Mouse (Mus musculus) forebrain, embryonic 14.5 days (tissue): Measurements from ENCODE around the gene Mtor. TPM values are rescaled to one million over a fixed set of nuclear protein-coding genes. Genes with fewer than 3 reads are reported as not detected.
A peak's percentile ranks its signal among the peaks of the same experiment; 100 is the strongest.

Experiments used
- ATAC-seq: fragments of 200-750 bp; cut with Nextera tagmentation; 2 replicates; pipeline ENCODE4 v1.8.0; 2017; ENCODE audit warnings: mild to moderate bottlenecking, moderate library complexity
- DNase-seq: peaks from one replicate; pipeline ENCODE4 v3.0.0-alpha.2; 2015; ENCODE audit warnings: low spot score
- H3K27ac ChIP-seq: fragments of 300-500 bp; sonication (generic); 2 replicates; pipeline ENCODE4 v1.5.1; 2014; ENCODE audit warnings: low read depth, mild to moderate bottlenecking, control low read depth, low read length, moderate library complexity
- H3K27me3 ChIP-seq: fragments of 300-500 bp; sonication (generic); replicated peaks from 2 replicates; pipeline ENCODE4 v1.6.1; 2014; ENCODE audit warnings: low read length, control low read depth, mixed read lengths; ENCODE audit not compliant: control insufficient read depth, insufficient read depth
- H3K36me3 ChIP-seq: fragments of 300-500 bp; sonication (generic); 2 replicates; pipeline ENCODE4 v1.6.1; 2014; ENCODE audit warnings: low read length, control low read depth; ENCODE audit not compliant: control insufficient read depth, insufficient read depth
- H3K4me1 ChIP-seq: fragments of 300-500 bp; sonication (generic); 2 replicates; pipeline ENCODE4 v1.6.1; 2014; ENCODE audit warnings: antibody characterized with exemption, low read length, control low read depth; ENCODE audit not compliant: control insufficient read depth, insufficient read depth
- H3K4me2 ChIP-seq: fragments of 300-500 bp; sonication (generic); 2 replicates; pipeline ENCODE4 v1.6.1; 2014; ENCODE audit warnings: mild to moderate bottlenecking, control low read depth, low read length
- H3K4me3 ChIP-seq: fragments of 300-500 bp; sonication (generic); 2 replicates; pipeline ENCODE4 v1.5.1; 2014; ENCODE audit warnings: low read depth, low read length, control low read depth
- H3K9ac ChIP-seq: fragments of 300-500 bp; sonication (generic); 2 replicates; pipeline ENCODE4 v1.6.1; 2014; ENCODE audit warnings: mild to moderate bottlenecking, low read length, control low read depth, moderate library complexity
- H3K9me3 ChIP-seq: fragments of 300-500 bp; sonication (generic); replicated peaks from 2 replicates; pipeline ENCODE4 v1.6.1; 2016; ENCODE audit warnings: low read length, control low read depth, mixed read lengths; ENCODE audit not compliant: control insufficient read depth
- WGBS: fragments of 180-500 bp; shearing (Covaris S2); extraction: QIAGEN DNeasy Blood & Tissue Kit; methylation state at CpG from one replicate; pipeline ENCODE4 v1.1.7; 2014; 5-methylcytosine and 5-hydroxymethylcytosine counted together
- polyA plus RNA-seq: library from polyadenylated mRNA; unstranded; fragments of >200 nt; fragmentation: Nextera tagmentation; extraction: Ambion mirVana; gene quantifications from 2 replicates; pipeline ENCODE4 v1.2.1, GENCODE M21; 2014

Gene Mtor
- polyA plus RNA-seq, 1 experiment from 2014 or later, result 22.2 TPM

DNA sequence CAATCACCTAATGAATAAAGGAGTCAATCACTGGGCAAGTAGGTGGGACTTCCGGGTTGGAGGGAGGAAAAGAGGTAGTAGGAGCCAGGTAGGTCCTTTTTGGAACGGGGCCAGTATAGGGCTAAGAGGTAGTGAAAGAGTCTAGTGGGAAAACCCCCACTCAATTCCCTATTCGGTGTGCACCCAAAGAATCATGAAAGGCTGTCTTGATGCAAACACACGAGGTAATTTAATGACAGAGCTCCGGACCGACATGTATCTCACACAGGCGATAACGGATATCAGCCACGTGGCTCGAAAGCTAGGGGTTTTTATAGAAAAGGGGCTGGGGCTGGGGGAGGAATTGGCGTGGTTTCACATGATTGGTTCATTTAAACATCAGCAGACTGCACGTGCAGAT, 150.4 kb downstream of the Mtor start:
- WGBS, result 95% methylated on average over 12 of the region's 12 CpGs
- no peak for ATAC-seq

GRCm38 (mm10) chr4:148600316-148600715, 151.9 kb downstream of the Mtor start:
- ATAC-seq (no peak), DNase-seq (no peak)
- H3K27ac ChIP-seq, result no peak overlapping the region
- H3K9ac ChIP-seq, result no peak overlapping the region
- 94% methylated on average over 4 of the region's 4 CpGs for WGBS
- H3K9me3 ChIP-seq, result no peaks in the 10 kb centered on the region
- peaks cover 20% of the 10 kb centered on the region for H3K36me3 ChIP-seq
- H3K4me2 ChIP-seq, result no peak overlapping the region
- no peak overlapping the region for H3K4me3 ChIP-seq
- H3K4me1 ChIP-seq, result no peaks in the 10 kb centered on the region
- no peaks in the 10 kb centered on the region for H3K27me3 ChIP-seq

More for the DNA sequence above, 150.4 kb downstream of the Mtor start:
- Histone ChIP-seq H3K36me3 (peaks cover 35% of the 10 kb centered on the region), H3K4me3 (no peak overlapping the region), H3K27me3 (no peaks in the 10 kb centered on the region), H3K9ac (no peak overlapping the region), H3K27ac (no peak overlapping the region), H3K4me2 (no peak overlapping the region), H3K4me1 (no peaks in the 10 kb centered on the region), H3K9me3 (no peaks in the 10 kb centered on the region)
- DNase-seq, result no peak

- Histone ChIP-seq H3K27me3 (no peaks in the 10 kb centered on the region), H3K27ac (no peak overlapping the region), H3K4me2 (no peak overlapping the region), H3K9ac (no peak overlapping the region), H3K4me3 (no peak overlapping the region), H3K4me1 (no peaks in the 10 kb centered on the region), H3K36me3 (peaks cover 5% of the 10 kb centered on the region), H3K9me3 (no peaks in the 10 kb centered on the region)
- ATAC-seq, result no peak
- 87% methylated on average over 4 of the region's 4 CpGs for WGBS
- DNase-seq, result no peak
Measured at GRCm38 (mm10) chr4:148601871-148602270, 153.5 kb downstream of the Mtor start.

GRCm38 (mm10) chr4:148602357-148603120, 154.1 kb downstream of the Mtor start, which contains the start of gene Masp2:
Masp2 (plus strand) TSS chr4:148602554.
- Histone ChIP-seq H3K4me2 (no peak within 1 kb of the TSS), H3K27ac (no peak within 1 kb of the TSS), H3K4me1 (no peaks in the 10 kb centered on the region), H3K27me3 (no peaks in the 10 kb centered on the region), H3K9me3 (no peaks in the 10 kb centered on the region), H3K9ac (no peak within 1 kb of the TSS), H3K36me3 (0 out of 2 replicates have a peak, but pooled peaks cover 8% of the 10 kb centered on the region), H3K4me3 (no peak within 1 kb of the TSS)
- 90% methylated on average over 14 of the region's 14 CpGs for WGBS
- DNase-seq (no peak), ATAC-seq (no peak)

DNA sequence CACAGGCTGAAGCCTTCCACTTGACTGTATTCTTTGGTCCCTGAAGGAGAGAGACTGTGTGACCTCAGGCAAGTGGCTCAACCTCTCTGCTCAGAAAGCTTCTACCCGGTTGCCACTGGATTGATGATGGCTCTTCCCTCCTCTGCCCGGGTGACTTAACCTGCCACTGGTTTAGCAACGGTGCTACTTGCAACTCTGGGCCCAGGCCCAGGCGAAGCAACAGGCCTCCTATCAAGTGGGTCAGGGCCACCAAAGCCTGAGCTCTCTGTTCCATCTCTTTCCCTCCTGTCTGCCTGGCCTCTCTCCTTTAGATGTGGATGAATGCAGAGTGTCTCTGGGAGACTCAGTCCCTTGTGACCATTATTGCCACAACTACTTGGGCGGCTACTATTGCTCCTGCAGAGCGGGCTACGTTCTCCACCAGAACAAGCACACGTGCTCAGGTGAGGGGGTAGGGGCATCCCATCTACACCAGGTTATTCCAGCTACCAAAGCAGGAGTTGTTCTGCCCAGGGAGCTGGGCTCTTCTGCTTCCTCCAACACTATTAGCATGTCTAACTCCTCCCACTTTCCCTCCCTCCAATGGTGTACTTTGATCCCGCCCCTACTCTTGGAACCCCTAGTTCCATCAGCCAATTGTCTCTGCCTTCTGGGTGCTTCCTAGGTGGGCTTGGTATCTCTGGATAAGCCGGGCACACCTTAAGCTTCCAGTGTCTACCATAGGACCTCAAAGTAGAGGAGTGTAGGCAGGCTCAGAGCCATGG, 155.1 kb downstream of the Mtor start:
- no peaks in the 10 kb centered on the region for H3K4me1 ChIP-seq
- no peak for DNase-seq
- no peak for ATAC-seq
- no peak overlapping the region for H3K27ac ChIP-seq
- no peak overlapping the region for H3K9ac ChIP-seq
- H3K4me2 ChIP-seq, result no peak overlapping the region
- no peak overlapping the region for H3K4me3 ChIP-seq
- WGBS, result 76% methylated on average over 10 of the region's 10 CpGs
- no peaks in the 10 kb centered on the region for H3K27me3 ChIP-seq
- 0 out of 2 replicates have a peak, but pooled peaks cover 8% of the 10 kb centered on the region for H3K36me3 ChIP-seq
- no peaks in the 10 kb centered on the region for H3K9me3 ChIP-seq

DNA sequence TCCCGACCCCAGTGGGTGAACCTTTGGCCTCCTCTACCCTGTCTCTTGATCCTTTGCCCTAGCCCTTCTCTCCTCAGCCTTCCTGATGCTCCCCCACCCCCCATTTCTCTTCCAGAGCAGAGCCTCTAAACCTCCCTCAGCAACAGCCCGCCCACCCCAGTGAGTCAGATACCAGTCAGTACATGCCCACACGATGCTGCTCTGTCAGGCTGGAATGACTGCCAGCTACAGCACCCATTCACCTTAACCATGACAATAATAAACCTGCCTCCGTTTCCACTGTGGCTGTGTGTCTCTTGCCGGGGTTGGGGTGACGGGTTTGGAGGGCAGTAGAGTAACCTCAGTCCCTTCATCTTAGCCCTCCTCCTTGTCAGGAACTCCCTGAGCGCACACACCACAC, 155.7 kb downstream of the Mtor start:
- no peaks in the 10 kb centered on the region for H3K4me1 ChIP-seq
- H3K27ac ChIP-seq, result no peak overlapping the region
- WGBS, result 80% methylated on average over 7 of the region's 7 CpGs
- H3K9me3 ChIP-seq, result no peaks in the 10 kb centered on the region
- no peak overlapping the region for H3K9ac ChIP-seq
- no peak overlapping the region for H3K4me3 ChIP-seq
- 0 out of 2 replicates have a peak, but pooled peaks cover 3% of the 10 kb centered on the region for H3K36me3 ChIP-seq
- no peaks in the 10 kb centered on the region for H3K27me3 ChIP-seq
- ATAC-seq, result no peak
- no peak for DNase-seq
- no peak overlapping the region for H3K4me2 ChIP-seq

GRCm38 (mm10) chr4:148604541-148605165, 156.2 kb downstream of the Mtor start:
- Histone ChIP-seq H3K27me3 (no peaks in the 10 kb centered on the region), H3K4me1 (no peaks in the 10 kb centered on the region), H3K27ac (no peak overlapping the region), H3K9ac (no peak overlapping the region), H3K9me3 (no peaks in the 10 kb centered on the region), H3K36me3 (0 out of 2 replicates have a peak, but pooled peaks cover 8% of the 10 kb centered on the region), H3K4me3 (no peak overlapping the region), H3K4me2 (no peak overlapping the region)
- 89% methylated on average over 3 of the region's 3 CpGs for whole genome bisulfite sequencing
- ATAC-seq (peak; percentile 54; the same call in 1 of the 2 replicates), DNase-seq (peak; percentile 66)
